ENCODE assay signal across 1 mouse cellular context in the genomic region with DNA sequence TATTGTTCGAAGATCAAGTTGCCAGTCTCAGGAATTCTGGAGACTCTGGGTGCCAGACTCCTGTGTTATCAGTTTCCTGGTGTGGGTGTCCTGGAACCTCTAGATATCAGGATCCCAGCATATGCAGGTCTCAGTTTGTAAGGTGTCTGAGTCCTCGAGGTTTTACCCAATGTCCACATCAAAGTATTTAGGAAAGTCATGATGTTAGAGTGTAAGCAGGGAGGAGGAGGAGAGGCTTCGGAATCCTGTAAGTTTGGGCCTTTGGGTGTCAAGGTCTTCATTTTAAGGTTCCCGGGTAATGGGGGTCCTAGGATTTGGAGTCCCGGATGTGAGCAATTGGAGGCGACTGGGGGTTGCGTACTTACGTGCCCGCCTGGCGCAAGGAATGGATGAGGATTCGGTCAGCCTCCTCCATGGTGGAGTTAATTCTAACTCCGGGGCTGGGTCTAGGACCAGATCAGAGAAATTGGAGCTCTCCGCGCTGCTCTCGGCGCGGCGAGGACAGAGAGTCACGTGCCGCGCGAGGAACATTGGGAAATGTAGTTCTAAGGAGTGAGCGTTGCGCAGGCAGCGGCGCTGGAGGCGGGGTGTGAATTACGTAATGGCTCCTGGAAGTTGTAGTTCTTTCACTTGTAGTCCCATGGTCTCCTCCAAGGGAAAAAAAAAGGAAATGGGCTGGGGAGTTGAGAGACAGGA.
TF ChIP-seq lines count a peak whose summit lies in the region.

A gene (minus strand): TSS at position 639 of the 696 bp plus-strand sequence.

TF ChIP-seq in MEL, 35 proteins besides CTCF, POLR2A, EP300 and RAD21 (continued from another document):
- TF ChIP-seq ELF1 (IDR thresholded peaks at IDR 0.05; ENCODE audit: low read depth, low read length): no peak
- TF ChIP-seq RCOR1 (IDR thresholded peaks at IDR 0.05; ENCODE audit: low read depth, low read length): no peak
- TF ChIP-seq NELFE (IDR thresholded peaks at IDR 0.05; ENCODE audit: low read depth, low read length): peak; percentile 45
- no peak for TF ChIP-seq SMC3 (IDR thresholded peaks at IDR 0.05; ENCODE audit: low read depth, low read length)
- no peak for TF ChIP-seq JUND (IDR thresholded peaks at IDR 0.05; ENCODE audit: low read depth, low read length)
- peak; percentile 87 for TF ChIP-seq ZNF384 (IDR thresholded peaks at IDR 0.05; ENCODE audit: low read depth, low read length)
